Mouse (Mus musculus) liver, adult 2 months (tissue): ENCODE measurements around the gene Pibf1. TPM values are rescaled to one million over a fixed set of nuclear protein-coding genes. Genes with fewer than 3 reads are reported as not detected.

Source experiments
- DNase-seq: peaks from one replicate; pipeline ENCODE4 v3.0.0-alpha.2; 2011; ENCODE audit warnings: low read depth, low spot score; ENCODE audit errors: extremely low read depth
- H3K27ac ChIP-seq: fragments of 200-500 bp; replicated peaks from 2 replicates; pipeline ENCODE4 v1.5.1; 2012; ENCODE audit warnings: low read depth, mild to moderate bottlenecking, control low read depth, inconsistent platforms, low read length; ENCODE audit not compliant: insufficient read depth
- H3K27me3 ChIP-seq: fragments of 200-500 bp; 2 replicates; pipeline ENCODE4 v1.6.1; 2012; ENCODE audit warnings: mild to moderate bottlenecking, moderate library complexity, low read length, inconsistent platforms; ENCODE audit not compliant: control insufficient read depth, insufficient read depth
- H3K36me3 ChIP-seq: fragments of 200-500 bp; 2 replicates; pipeline ENCODE4 v1.6.1; 2012; ENCODE audit warnings: low read length, inconsistent platforms; ENCODE audit not compliant: control insufficient read depth, insufficient read depth
- H3K4me1 ChIP-seq: fragments of 200-500 bp; 2 replicates; pipeline ENCODE4 v1.6.1; 2011; ENCODE audit warnings: low read length; ENCODE audit not compliant: control insufficient read depth, insufficient read depth
- H3K4me3 ChIP-seq: fragments of 200-500 bp; 2 replicates; pipeline ENCODE4 v1.5.1; 2011; ENCODE audit warnings: low read depth, mild to moderate bottlenecking, control low read depth, low read length, moderate library complexity; ENCODE audit not compliant: insufficient read depth
- H3K79me2 ChIP-seq: fragments of 200-500 bp; 2 replicates; pipeline ENCODE4 v1.6.1; 2012; ENCODE audit warnings: inconsistent platforms, mild to moderate bottlenecking, low read length, moderate library complexity; ENCODE audit not compliant: control insufficient read depth, insufficient read depth
- H3K9ac ChIP-seq: fragments of 200-500 bp; 2 replicates; pipeline ENCODE4 v1.6.1; 2012; ENCODE audit warnings: low read depth, mild to moderate bottlenecking, control low read depth, inconsistent platforms, low read length
- CTCF ChIP-seq: fragments of 200-500 bp; IDR thresholded peaks from 2 replicates; pipeline ENCODE4 v1.5.1; 2011; ENCODE audit warnings: low read depth, low read length, control low read depth
- POLR2A ChIP-seq: fragments of 200-500 bp; IDR thresholded peaks from 2 replicates; pipeline ENCODE4 v1.6.1; 2011; ENCODE audit warnings: low read length, control low read depth; ENCODE audit not compliant: insufficient read depth; ENCODE audit errors: extremely low read depth
- WGBS: fragments of 180-500 bp; shearing (Covaris S2); methylation state at CpG from one replicate; pipeline ENCODE4 v1.1.7; 2018; 5-methylcytosine and 5-hydroxymethylcytosine counted together
- polyA plus RNA-seq: library from polyadenylated mRNA; depleted of rRNA; stranded (reverse); fragments of >200 nt; gene quantifications from 2 replicates; pipeline ENCODE4 v1.2.3, GENCODE M21; 2012
- total RNA-seq: library from RNA; depleted of rRNA; stranded (reverse); fragments of >200 nt; gene quantifications from 2 replicates; pipeline ENCODE4 v1.2.3, GENCODE M21; 2014

The Pibf1 gene
- total and polyA plus RNA-seq, 2 experiments, result 0.70 to 8.3 TPM

DNA sequence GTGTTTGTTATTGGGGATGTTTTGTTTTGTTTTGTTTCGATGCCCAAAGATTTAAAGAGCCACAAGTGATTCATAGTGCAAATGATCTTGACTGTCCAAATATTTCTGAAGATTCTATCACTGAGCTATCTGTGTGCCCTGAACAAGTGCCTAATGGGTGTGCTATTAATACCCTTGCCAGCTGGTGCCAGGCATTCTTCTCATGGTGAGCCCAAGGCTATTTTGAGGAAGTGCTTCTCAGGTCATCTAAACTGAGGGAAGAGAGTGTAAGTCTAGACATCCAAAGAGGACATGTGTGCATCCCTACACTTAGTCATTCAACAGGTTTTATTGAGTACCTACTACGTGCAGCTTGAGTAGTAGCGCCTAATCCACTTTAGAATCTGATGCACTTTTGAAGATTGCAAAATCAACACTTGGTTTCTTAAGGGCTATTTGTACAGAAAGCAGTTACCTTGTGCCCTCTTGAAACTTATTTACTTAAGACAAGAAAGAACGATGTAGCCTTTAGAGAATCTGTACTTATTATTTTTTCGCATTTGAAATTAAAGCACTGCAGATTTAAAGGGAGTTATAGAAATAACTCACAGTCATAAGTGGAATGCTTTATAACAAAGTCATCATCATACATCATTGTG lies 91.0 kb downstream of the Pibf1 start:
- H3K36me3 ChIP-seq, result peaks cover 8% of the 10 kb centered on the region
- H3K4me1 ChIP-seq, result no peaks in the 10 kb centered on the region
- H3K27me3 ChIP-seq, result no peaks in the 10 kb centered on the region
- H3K79me2 ChIP-seq, result no peaks in the 10 kb centered on the region
- no peak overlapping the region for H3K9ac ChIP-seq
- WGBS, result 98% methylated on average over 5 of the region's 5 CpGs
- H3K4me3 ChIP-seq, result no peak overlapping the region
- no peak overlapping the region for H3K27ac ChIP-seq
- DNase-seq, result no peak
- no peak for TF ChIP-seq POLR2A
- no peak for TF ChIP-seq CTCF

DNA sequence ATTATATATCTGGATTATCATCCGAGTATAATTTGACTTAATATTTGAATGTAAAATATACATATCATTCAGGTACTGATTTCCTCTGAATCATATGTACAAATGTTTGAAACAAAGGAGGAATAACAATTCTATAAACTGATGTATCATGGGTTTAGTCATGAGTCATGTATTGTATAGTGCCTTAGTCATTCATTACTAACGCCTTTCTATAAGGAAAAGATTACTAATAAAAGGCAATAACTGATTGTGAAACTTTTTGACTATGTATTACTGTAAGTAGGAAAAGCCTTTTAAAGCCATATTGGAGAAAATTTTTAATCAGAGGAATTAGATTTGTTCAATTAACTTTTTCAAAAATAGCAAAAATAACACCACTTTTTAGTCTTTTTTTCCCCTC lies 106.6 kb downstream of the Pibf1 start:
- TF ChIP-seq CTCF (no peak), POLR2A (no peak)
- no peak for DNase-seq
- WGBS, result 95% methylated on average over 2 of the region's 2 CpGs

DNA sequence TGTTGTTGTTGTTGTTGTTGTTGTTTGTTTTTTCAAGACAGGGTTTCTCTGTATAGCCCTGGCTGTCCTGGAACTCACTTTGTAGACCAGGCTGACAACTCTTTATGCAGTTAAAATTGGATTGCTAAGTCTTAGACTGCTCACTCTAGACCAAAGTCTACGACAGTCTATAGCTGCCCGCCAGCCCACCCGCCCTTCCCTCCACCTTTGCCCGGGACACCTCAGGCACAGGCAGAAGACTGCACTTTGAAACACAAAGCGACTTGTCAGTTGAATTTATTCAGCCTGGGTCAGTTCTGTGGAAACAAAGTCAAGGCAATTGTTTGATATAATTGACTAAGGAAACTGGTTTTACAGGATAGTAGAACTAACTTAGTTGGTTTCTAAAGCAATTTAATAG lies 107.4 kb downstream of the Pibf1 start:
- Histone ChIP-seq H3K9ac (no peak overlapping the region), H3K27me3 (no peaks in the 10 kb centered on the region), H3K4me1 (no peaks in the 10 kb centered on the region), H3K4me3 (no peak overlapping the region), H3K27ac (no peak overlapping the region), H3K36me3 (peaks cover 4% of the 10 kb centered on the region; the same call in 1 of the 2 replicates), H3K79me2 (no peaks in the 10 kb centered on the region)
- no peak for DNase-seq
- TF ChIP-seq CTCF, result no peak
- WGBS, result 95% methylated on average over 5 of the region's 5 CpGs

More for the DNA sequence above, 106.6 kb downstream of the Pibf1 start:
- no peaks in the 10 kb centered on the region for H3K4me1 ChIP-seq
- H3K79me2 ChIP-seq, result no peaks in the 10 kb centered on the region
- H3K9ac ChIP-seq, result no peak overlapping the region
- no peak overlapping the region for H3K27ac ChIP-seq
- no peak overlapping the region for H3K4me3 ChIP-seq
- H3K36me3 ChIP-seq, result peaks cover 4% of the 10 kb centered on the region; the same call in 1 of the 2 replicates
- no peaks in the 10 kb centered on the region for H3K27me3 ChIP-seq

DNA sequence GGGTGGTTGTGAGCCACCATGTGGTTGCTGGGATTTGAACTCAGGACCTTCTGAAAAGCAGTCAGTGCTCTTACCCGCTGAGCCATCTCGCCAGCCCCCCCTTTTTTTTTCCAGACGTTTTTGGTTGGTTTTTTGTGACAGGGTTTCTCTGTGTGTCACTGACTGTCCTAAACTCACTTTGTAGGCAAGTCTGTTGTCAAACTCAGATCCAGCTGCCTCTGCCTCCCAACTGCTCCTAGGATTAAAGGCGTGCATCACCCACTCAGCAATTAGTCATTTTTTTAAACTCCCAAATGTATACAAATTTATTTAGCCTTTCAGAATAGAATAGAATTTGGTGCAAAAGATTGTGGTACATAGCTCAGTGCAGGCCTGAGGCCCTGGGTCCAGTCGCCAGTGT lies 111.2 kb downstream of the Pibf1 start:
- no peak overlapping the region for H3K9ac ChIP-seq
- H3K27ac ChIP-seq, result no peak overlapping the region
- 94% methylated on average over 5 of the region's 5 CpGs for WGBS
- no peaks in the 10 kb centered on the region; the same call in 1 of the 2 replicates for H3K36me3 ChIP-seq
- H3K4me3 ChIP-seq, result no peak overlapping the region
- H3K4me1 ChIP-seq, result no peaks in the 10 kb centered on the region
- H3K79me2 ChIP-seq, result no peaks in the 10 kb centered on the region
- no peaks in the 10 kb centered on the region for H3K27me3 ChIP-seq
- DNase-seq, result no peak
- no peak for TF ChIP-seq CTCF
- TF ChIP-seq POLR2A, result no peak

DNA sequence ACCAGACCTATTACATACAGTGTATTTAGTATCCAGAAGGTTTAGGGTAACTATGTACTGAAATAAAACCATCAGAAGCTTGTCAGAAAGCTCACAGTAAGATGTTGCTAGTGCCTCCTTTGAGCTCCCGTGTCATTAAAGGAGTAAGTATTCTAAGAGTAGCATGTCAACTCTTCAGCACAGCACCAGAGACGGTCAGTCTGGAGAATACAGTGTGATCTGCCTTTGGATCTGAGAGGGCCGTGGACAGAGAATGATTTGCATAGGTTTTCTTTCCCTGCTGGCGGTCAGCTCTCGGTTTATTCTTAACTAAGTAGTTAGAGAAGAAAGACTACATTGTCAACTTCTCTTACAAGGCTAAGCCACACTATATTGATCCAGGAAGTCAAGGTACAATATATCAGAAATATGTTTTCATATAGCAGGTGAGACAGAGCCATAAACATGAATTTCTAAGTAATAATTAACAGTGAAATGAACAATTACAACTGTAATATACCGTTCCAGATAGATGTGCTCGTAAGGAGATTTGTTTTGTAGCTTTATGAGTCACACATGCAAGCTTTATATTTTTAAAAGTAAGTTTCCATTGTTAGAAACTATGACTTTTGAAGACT lies 119.3 kb downstream of the Pibf1 start:
- 92% methylated on average over 7 of the region's 7 CpGs for WGBS
- Histone ChIP-seq H3K36me3 (peaks cover 5% of the 10 kb centered on the region; the same call in 1 of the 2 replicates), H3K79me2 (no peaks in the 10 kb centered on the region), H3K27me3 (no peaks in the 10 kb centered on the region), H3K4me3 (no peak overlapping the region), H3K27ac (no peak overlapping the region), H3K9ac (no peak overlapping the region), H3K4me1 (no peaks in the 10 kb centered on the region)
- DNase-seq, result no peak
- TF ChIP-seq CTCF (no peak), POLR2A (no peak)

DNA sequence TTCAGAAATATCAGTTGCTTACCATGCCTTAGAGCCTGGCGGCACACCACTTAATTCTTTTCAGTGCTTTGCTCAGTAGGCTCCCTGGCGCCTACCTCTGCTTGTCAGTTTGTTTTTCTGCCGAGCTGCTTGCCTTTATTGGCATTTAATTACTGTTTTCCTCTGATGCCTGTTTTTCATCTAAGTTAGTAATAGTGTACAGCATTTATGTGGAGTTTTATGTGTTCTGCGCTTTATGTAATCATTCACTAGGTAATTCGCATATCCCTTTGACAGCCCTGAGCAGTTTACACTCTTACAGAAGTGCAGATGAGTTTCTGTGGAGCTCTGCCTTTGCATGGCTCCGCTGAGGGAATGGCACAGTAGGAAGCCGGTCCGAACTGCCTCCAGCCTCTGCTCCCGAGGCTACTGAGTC lies 120.5 kb downstream of the Pibf1 start:
- no peak for TF ChIP-seq CTCF
- TF ChIP-seq POLR2A, result no peak
- WGBS, result 76% methylated on average over 9 of the region's 9 CpGs
- no peak overlapping the region for H3K9ac ChIP-seq
- no peaks in the 10 kb centered on the region for H3K27me3 ChIP-seq
- H3K4me3 ChIP-seq, result no peak overlapping the region
- DNase-seq, result no peak
- no peaks in the 10 kb centered on the region for H3K79me2 ChIP-seq
- H3K36me3 ChIP-seq, result peaks cover 5% of the 10 kb centered on the region; the same call in 1 of the 2 replicates
- H3K27ac ChIP-seq, result no peak overlapping the region
- H3K4me1 ChIP-seq, result no peaks in the 10 kb centered on the region
